Mouse (Mus musculus) frontal cortex, postnatal 25 days (tissue): ENCODE data around the gene Sh3gl1.

ENCODE experiments used
- DNase-seq, 2 experiments: peaks; one replicate each; pipeline ENCODE4 v3.0.0; 2022; ENCODE audit warnings: low spot score in 2 of 2

Gene Sh3gl1

DNA sequence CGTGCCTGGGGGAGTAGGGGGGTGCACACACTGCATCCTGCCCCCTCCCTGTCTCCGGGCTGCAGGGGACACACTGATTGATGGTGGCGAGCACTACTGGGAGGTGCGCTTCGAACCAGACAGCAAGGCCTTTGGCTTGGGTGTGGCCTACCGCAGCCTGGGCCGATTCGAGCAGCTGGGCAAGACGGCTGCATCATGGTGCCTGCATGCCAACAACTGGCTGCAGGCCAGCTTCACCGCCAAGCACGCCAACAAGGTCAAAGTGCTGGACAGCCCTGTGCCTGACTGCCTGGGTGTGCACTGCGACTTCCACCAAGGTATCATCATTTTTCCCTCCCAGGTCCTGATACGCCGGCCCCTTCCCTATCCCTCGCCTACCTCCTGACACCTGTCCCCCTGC, 40.4 kb downstream of the Sh3gl1 start:
- no peak for DNase-seq

DNA sequence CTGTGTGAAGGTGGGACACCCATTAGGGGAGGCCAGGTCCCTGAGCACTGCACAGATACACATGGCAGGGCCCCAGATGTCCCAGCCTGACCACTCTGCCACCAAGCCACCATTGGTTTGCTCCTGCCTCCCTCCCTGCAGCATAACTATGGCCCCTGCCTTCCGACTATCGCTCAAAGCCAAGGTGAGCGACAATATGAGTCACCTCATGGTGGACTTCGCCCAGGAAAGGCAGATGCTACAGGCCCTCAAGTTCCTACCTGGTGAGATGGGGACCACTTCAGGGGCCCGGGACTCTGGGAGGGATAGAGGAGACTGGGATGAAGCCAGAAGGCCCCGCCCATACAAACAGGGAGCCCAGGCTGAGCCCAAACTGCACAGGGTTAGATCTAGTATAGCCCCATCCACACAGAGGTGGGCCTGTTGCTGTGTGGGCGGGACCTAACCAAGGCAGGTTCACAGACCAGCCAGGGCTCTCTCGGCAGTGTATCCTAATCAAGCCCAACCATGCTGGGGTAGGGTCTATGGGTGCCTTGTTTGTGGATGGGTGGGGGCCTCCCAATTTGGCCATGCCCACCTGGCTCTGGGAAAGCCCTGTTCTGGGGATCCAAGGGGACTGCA, 46.0 kb downstream of the Sh3gl1 start:
- DNase-seq = no peak

GRCm38 (mm10) chr17:55986030-55986961, 50.1 kb downstream of the Sh3gl1 start, which contains the start of gene Fsd1:
Gene Fsd1 (plus strand): TSS chr17:55986509.
- DNase-seq = peak; percentile 71 to 78

- no peak for DNase-seq
These were observed 59.1 kb downstream of the Sh3gl1 start for GRCm38 (mm10) chr17:55977301-55977700.

- DNase-seq = peak; percentile 58 to 64
These were observed 60.1 kb downstream of the Sh3gl1 start for GRCm38 (mm10) chr17:55976255-55976862.

- no peak for DNase-seq
These were observed 65.0 kb downstream of the Sh3gl1 start for GRCm38 (mm10) chr17:55971453-55971852.

- DNase-seq = no peak
These were observed 66.2 kb downstream of the Sh3gl1 start, which contains the start of gene Shd for GRCm38 (mm10) chr17:55969966-55970891. Gene Shd (plus strand): TSS chr17:55970467.

- no peak for DNase-seq
These were observed 66.9 kb downstream of the Sh3gl1 start for GRCm38 (mm10) chr17:55969560-55969959.

DNA sequence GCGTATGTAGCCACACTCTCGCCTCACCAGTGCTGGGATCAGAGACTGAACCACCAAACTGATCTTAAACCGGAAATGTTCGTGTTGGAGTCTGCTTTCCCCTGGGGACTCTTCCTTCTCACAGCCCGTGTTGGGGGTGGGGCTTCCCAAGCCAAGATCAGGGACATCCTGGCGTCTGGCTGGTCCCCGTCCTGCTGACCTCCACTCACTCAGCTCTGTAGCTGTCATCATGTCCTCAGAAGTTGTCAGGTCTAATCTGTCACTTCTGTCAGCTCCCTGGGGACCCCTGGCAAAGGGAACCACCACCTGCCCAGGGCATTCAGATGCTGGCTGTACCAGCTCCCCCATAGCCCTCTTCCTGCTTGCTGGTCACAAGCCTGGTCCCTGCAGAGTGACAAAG, 68.2 kb downstream of the Sh3gl1 start:
- DNase-seq = no peak

GRCm38 (mm10) chr17:55967186-55967585, 69.2 kb downstream of the Sh3gl1 start:
- no peak for DNase-seq
